Mouse (Mus musculus) neural tube, embryonic 11.5 days (tissue): ENCODE measurements around the gene Rab39. TPM values are rescaled to one million over a fixed set of nuclear protein-coding genes. Genes with fewer than 3 reads are reported as not detected.

ENCODE experiments used
- ATAC-seq: fragments of 200-750 bp; cut with Nextera tagmentation; 2 replicates; pipeline ENCODE4 v1.8.0; 2017; ENCODE audit warnings: moderate number of reproducible peaks, mild to moderate bottlenecking, moderate TSS enrichment, moderate library complexity; ENCODE audit not compliant: insufficient read depth, low FRiP score, low TSS enrichment
- DNase-seq: peaks from one replicate; pipeline ENCODE4 v3.0.0-alpha.2; 2015; ENCODE audit warnings: low spot score
- H3K27ac ChIP-seq: fragments of 300-500 bp; sonication (generic); 2 replicates; pipeline ENCODE4 v1.5.1; 2014; ENCODE audit warnings: low read depth, mild to moderate bottlenecking, low read length
- H3K27me3 ChIP-seq: fragments of 300-500 bp; sonication (generic); 2 replicates; pipeline ENCODE4 v1.6.1; 2014; ENCODE audit warnings: mild to moderate bottlenecking, low read length, mixed read lengths; ENCODE audit not compliant: control insufficient read depth, insufficient read depth
- H3K36me3 ChIP-seq: fragments of 300-500 bp; sonication (generic); 2 replicates; pipeline ENCODE4 v1.6.1; 2014; ENCODE audit warnings: mild to moderate bottlenecking, low read length, moderate library complexity, mixed read lengths; ENCODE audit not compliant: control insufficient read depth, insufficient read depth
- H3K4me1 ChIP-seq: fragments of 300-500 bp; sonication (generic); 2 replicates; pipeline ENCODE4 v1.6.1; 2014; ENCODE audit warnings: low read length, mixed read lengths; ENCODE audit not compliant: control insufficient read depth, insufficient read depth
- H3K4me2 ChIP-seq: fragments of 300-500 bp; sonication (generic); 2 replicates; pipeline ENCODE4 v1.6.1; 2014; ENCODE audit warnings: low read depth, mild to moderate bottlenecking, moderate library complexity
- H3K4me3 ChIP-seq: fragments of 300-500 bp; sonication (generic); 2 replicates; pipeline ENCODE4 v1.5.1; 2014; ENCODE audit warnings: low read depth, low read length
- H3K9ac ChIP-seq: fragments of 300-500 bp; sonication (generic); 2 replicates; pipeline ENCODE4 v1.6.1; 2014; ENCODE audit warnings: mild to moderate bottlenecking, low read length
- H3K9me3 ChIP-seq: fragments of 300-500 bp; sonication (generic); 2 replicates; pipeline ENCODE4 v1.6.1; 2016; ENCODE audit warnings: low read length; ENCODE audit not compliant: control insufficient read depth
- WGBS: fragments of 180-500 bp; shearing (Covaris S2); extraction: QIAGEN DNeasy Blood & Tissue Kit; methylation state at CpG from one replicate; pipeline ENCODE4 v1.1.7; 2014; 5-methylcytosine and 5-hydroxymethylcytosine counted together
- polyA plus RNA-seq: library from polyadenylated mRNA; unstranded; fragments of >200 nt; fragmentation: Nextera tagmentation; extraction: Ambion mirVana; gene quantifications from 2 replicates; pipeline ENCODE4 v1.2.1, GENCODE M21; 2014

The Rab39 gene
- polyA plus RNA-seq, 1 experiment from 2014 or later = 6.0 TPM

GRCm38 (mm10) chr9:53665428-53665827, 40.6 kb downstream of the Rab39 start:
- no peak overlapping the region for H3K9ac ChIP-seq
- H3K4me1 ChIP-seq = no peaks in the 10 kb centered on the region
- H3K9me3 ChIP-seq = no peaks in the 10 kb centered on the region
- H3K36me3 ChIP-seq = no peaks in the 10 kb centered on the region
- H3K4me2 ChIP-seq = peak overlapping the region; percentile 12; the same call in 1 of the 2 replicates
- H3K27me3 ChIP-seq = no peaks in the 10 kb centered on the region
- no peak for ATAC-seq
- H3K27ac ChIP-seq = no peak overlapping the region
- H3K4me3 ChIP-seq = no peak overlapping the region
- no peak for DNase-seq

DNA sequence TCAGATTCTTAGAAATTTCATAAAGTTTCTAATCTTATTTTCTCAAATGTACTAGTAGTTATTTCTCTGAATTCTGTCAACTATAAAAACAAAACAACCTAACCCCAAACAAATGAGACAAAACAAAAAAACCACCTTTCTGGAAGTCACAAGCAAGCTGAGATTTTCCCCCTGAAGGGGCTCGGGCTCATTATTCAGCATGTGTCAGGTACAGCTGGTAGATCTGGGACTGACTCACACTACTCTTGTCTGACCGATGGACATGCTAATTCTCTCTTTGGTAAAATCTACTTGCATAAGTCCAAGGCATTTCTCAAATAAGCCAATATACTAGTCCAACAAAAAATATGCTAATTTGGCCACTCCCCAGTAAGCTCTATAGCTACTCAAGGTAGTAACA, 41.2 kb downstream of the Rab39 start:
- Histone ChIP-seq H3K36me3 (no peaks in the 10 kb centered on the region), H3K27ac (no peak overlapping the region), H3K9me3 (no peaks in the 10 kb centered on the region), H3K4me3 (no peak overlapping the region), H3K4me1 (no peaks in the 10 kb centered on the region), H3K27me3 (no peaks in the 10 kb centered on the region), H3K4me2 (no peak overlapping the region), H3K9ac (no peak overlapping the region)
- 85% methylated on average over 2 of the region's 2 CpGs for WGBS
- no peak for DNase-seq
- no peak for ATAC-seq

DNA sequence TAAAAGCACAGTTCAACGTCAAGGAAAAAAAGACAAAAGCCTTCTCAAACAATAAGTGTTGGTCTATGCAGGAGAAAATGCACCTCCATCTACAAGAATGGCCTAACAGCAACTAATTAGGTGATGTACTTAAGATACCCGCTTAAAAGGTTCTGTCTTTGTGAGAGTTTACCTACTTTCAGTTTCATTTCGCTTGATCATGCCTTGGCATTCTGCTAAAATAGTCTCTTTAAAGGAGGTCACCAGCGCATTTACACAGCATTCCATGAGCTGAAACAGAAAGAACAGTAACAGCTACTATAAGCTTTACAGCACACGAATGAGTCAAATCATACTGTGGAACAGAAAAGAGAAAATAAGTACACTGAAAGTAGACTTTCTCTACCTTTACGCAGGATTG, 71.2 kb downstream of the Rab39 start:
- no peak for DNase-seq
- H3K36me3 ChIP-seq = peaks cover 5% of the 10 kb centered on the region
- WGBS = 94% methylated on average over 6 of the region's 6 CpGs

More for the DNA sequence above, 71.2 kb downstream of the Rab39 start:
- Histone ChIP-seq H3K27ac (no peak overlapping the region), H3K4me1 (no peaks in the 10 kb centered on the region), H3K4me2 (no peak overlapping the region), H3K27me3 (no peaks in the 10 kb centered on the region), H3K9ac (no peak overlapping the region), H3K9me3 (no peaks in the 10 kb centered on the region), H3K4me3 (no peak overlapping the region)
- ATAC-seq = no peak

Other genes starting within 250 kb of the Rab39 start
- 14.0 and 18.6 TPM in 2 replicates for gene Atm, start 169.5 kb downstream of the Rab39 start, polyA plus RNA-seq
- gene Npat, start 169.2 kb downstream of the Rab39 start, polyA plus RNA-seq = 22.6 and 22.8 TPM in 2 replicates
- 60.0 and 68.1 TPM in 2 replicates for gene Acat1, start 95.8 kb downstream of the Rab39 start, polyA plus RNA-seq
- 46.3 and 49.1 TPM in 2 replicates for gene Cul5, start 36.2 kb downstream of the Rab39 start, polyA plus RNA-seq
- 4.1 and 4.9 TPM in 2 replicates for gene Slc35f2, start 65.3 kb upstream of the Rab39 start, polyA plus RNA-seq
- gene Sln, start 143.9 kb upstream of the Rab39 start, polyA plus RNA-seq = 5.3 and 7.2 TPM in 2 replicates